Comparison of ENCODE assay signal across 24 mouse cellular contexts in genomic region chr3:58822211-58822610, GRCm38 (mm10). TPM values are rescaled to one million over a fixed set of nuclear protein-coding genes. Genes with fewer than 3 reads are reported as not detected.
"Had no signal": no experiment of that assay in that cellular context is flagged by ENCODE, and none has a peak within 500 bp of the region (broad histone marks: within the 10 kb centered on the region; RNA-seq: fewer than 3 reads in every experiment).

TSS of gene Mindy4b-ps (minus strand) at chr3:58822311.

- H3K27ac ChIP-seq: neural tube, embryonic 15.5 days; stomach, embryonic 15.5 days; stomach, postnatal 0 days had no signal

- H3K4me3 ChIP-seq: neural tube, embryonic 15.5 days; stomach, embryonic 15.5 days had no signal

- H3K4me1 ChIP-seq: stomach, embryonic 15.5 days had no signal

- H3K9ac ChIP-seq: neural tube, embryonic 15.5 days; stomach, embryonic 15.5 days had no signal

- DNase-seq: retina, postnatal 1 day; right cerebral cortex, adult 18-20 months; right cerebral cortex, postnatal 14 days; right cerebral cortex, postnatal 25 days; right cerebral cortex, postnatal 4 days; spleen, adult 18-20 months; thymus, adult 18-20 months; thymus, adult 2 months; thymus, postnatal 14 days; thymus, postnatal 25 days; thymus, postnatal 36 days; thymus, postnatal 4 days had no signal

- H3K27me3 ChIP-seq: neural tube, embryonic 15.5 days; stomach, embryonic 15.5 days had no signal

- H3K4me2 ChIP-seq: neural tube, embryonic 15.5 days; stomach, embryonic 15.5 days had no signal

- H3K36me3 ChIP-seq: neural tube, embryonic 15.5 days; stomach, embryonic 15.5 days had no signal

- H3K9me3 ChIP-seq: neural tube, embryonic 15.5 days; stomach, embryonic 15.5 days had no signal

RNA-seq across cellular contexts. Expression of gene Mindy4b-ps, which starts in this region (rescaled TPM):
- total RNA-seq: neutrophil, adult 5-6 weeks had no signal
- polyA plus RNA-seq: neural tube, embryonic 14.5 days; small intestine, adult 2 months; spleen, adult 2 months; stomach, embryonic 14.5 days; stomach, embryonic 15.5 days; stomach, embryonic 16.5 days; stomach, postnatal 0 days; testis, adult 2 months; thymus, adult 2 months; thymus, postnatal 0 days; urinary bladder, adult 2 months had no signal
